Mouse (Mus musculus) left cerebral cortex, postnatal 14 days (tissue): ENCODE measurements around the gene Stx12. TPM values are rescaled to one million over a fixed set of nuclear protein-coding genes. Genes with fewer than 3 reads are reported as not detected.
"Not testable (repeated sequence)": the region's sequence is repeated elsewhere in the genome, so short reads cannot be mapped to it uniquely, and the experiment has no call there.

Source experiments
- DNase-seq, 2 experiments: peaks; one replicate each; pipeline ENCODE4 v3.0.0; 2021 to 2022; ENCODE audit warnings: low spot score in 2 of 2, mixed read lengths in 1 of 2
- intact Hi-C: fragments of 180-260 bp; cut with DNase I; formaldehyde crosslinking; loops from one replicate; pipeline ENCODE4 v1.15.1; 2025
- long read RNA-seq, 2 experiments: library from polyadenylated mRNA; stranded (forward); transcript quantifications; one replicate each; pipeline ENCODE4 v2.0.0; 2021
- total RNA-seq, 2 experiments: library from RNA; stranded (reverse); gene quantifications; 2 replicates each; pipeline ENCODE4 v1.2.3; 2021

The Stx12 gene
- total RNA-seq = 100 to 1,000 TPM in 1 of 2 experiments, 10 to 100 TPM in 1; 96.2 to 104 TPM
- long read RNA-seq, experiment 1, transcript Stx12-201 (9 exons, 2,934 nt) = major isoform, 138 of 147 reads
- long read RNA-seq, experiment 1, partial matches to known transcripts = 3 of 147 reads
- long read RNA-seq, experiment 1, other reads (novel, unspliced or antisense) = 6 of 147 reads
- long read RNA-seq, experiment 2, transcript Stx12-201 (9 exons, 2,934 nt) = major isoform, 100 of 106 reads
- long read RNA-seq, experiment 2, partial matches to known transcripts = 5 of 106 reads
- long read RNA-seq, experiment 2, other reads (novel, unspliced or antisense) = 1 of 106 reads

DNA sequence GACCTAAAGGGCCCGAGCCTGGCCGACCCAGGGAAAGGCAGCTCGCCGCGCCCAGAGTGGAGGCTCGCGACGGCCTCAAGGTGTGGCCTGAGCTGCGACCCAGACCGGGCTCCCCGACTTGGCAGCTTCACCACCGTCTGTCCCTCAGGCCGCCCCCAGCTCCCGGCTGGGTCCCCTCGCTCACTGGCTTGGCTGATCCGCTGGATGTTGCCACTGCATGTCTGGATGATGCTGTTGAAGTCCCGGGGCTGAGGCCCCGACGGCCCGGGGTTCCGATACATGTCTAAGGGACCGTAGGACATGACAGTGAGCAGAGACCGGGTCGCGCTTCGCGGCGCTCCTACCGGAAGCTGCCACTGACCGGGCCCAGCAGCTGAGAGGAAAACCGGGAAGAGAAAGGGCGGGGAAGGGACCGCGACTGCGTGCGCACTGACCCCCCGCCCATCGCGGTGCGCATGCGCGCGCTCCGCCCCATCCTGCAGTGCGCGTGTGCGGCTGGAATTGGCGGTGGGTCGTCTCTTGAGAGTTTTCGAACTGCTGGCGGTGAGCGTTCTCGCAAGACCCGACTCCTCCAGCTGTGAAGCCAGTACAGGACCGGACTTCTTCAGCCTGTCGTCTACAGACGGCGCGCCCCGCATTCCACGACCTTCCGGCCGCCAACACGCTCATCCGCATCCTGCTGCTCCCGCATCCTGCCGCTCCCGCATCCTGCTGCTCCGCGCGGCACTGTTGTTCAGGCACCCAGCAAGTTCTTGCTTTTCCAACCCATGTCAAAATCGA lies at the start of gene Stx12:
Gene Stx12, minus strand, starts transcription at position 446 of the 780 bp plus-strand sequence.
- peak; percentile 86 to 90 for DNase-seq
- intact Hi-C loops = no loop called here

- intact Hi-C loops = no loop called here
- DNase-seq = no peak
Measured at GRCm38 (mm10) chr4:132932752-132933404, 48.6 kb upstream of the Stx12 start.

DNA sequence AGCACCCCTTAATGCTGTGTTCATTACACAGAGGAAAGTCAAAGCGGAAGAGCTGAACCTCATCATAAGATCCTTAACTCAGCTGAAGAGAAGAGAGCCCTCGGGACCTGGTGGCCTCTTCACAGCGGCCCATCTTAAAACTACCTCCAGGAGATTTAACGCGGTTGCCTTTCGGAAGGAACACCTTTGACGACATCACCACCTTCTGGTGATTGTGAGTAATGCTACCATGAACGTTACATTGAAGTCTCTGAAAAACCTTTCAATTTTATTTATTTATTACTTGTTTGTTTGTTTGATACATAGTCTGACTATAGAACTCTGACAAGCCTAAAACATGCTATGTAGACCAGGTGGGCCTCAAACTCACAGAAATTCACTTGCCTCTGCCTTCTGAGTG lies 46.5 kb upstream of the Stx12 start:
- intact Hi-C loops = no loop called here
- peak in 1 of 2 experiments; percentile 66 for DNase-seq

DNA sequence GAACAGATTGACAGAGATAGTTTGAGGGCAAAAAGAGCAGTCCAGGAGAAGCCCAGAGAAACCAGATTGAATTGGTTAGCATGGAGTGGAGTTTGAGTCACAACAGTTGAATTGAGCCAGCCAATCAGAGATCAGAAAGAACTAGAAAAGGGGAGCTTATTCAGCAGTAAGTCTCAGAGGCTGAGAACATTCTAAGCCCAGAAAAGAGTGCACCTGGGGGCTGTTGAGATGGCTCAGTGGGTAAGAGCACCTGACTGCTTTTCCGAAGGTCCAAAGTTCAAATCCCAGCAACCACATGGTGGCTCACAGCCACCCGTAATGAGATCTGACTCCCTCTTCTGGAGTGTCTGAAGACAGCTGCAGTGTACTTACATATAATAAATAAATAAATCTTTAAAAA lies 42.2 kb upstream of the Stx12 start:
- intact Hi-C loops = loop anchor here (5.0 kb wide), 1 partner anchor 149 kb away; no protein-coding TSS in a partner anchor
- not testable (repeated sequence) for DNase-seq

DNA sequence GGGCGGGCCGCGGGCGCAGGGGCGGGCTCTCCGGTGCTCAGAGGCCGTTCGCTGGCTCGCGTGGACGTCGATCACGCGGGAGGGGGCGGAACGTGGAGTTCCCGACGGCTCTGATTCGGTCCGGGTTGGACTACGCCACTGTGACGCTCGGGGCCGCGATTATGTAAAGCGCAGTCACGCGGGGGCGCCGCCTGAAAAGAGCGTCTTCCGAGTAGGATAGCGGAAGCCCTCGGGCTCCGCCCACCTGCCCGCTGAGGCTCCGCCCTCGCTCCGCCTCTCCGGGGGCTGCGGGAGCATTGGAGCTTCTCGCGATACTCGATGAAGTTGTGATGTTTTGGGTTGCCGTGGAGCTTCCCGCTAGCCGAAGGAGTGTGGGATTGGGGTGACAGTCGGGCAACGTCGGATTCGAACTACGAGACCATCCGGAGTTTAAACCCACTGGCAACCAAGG lies 38.3 kb upstream of the Stx12 start, which contains the start of gene Fam76a:
Gene Fam76a, minus strand, starts transcription at position 1 of the 451 bp plus-strand sequence.
- intact Hi-C loops = loop anchor here (5.0 kb wide), 1 partner anchor 80 kb away; the partner anchor contains the start of gene Ppp1r8
- DNase-seq = peak; percentile 100

DNA sequence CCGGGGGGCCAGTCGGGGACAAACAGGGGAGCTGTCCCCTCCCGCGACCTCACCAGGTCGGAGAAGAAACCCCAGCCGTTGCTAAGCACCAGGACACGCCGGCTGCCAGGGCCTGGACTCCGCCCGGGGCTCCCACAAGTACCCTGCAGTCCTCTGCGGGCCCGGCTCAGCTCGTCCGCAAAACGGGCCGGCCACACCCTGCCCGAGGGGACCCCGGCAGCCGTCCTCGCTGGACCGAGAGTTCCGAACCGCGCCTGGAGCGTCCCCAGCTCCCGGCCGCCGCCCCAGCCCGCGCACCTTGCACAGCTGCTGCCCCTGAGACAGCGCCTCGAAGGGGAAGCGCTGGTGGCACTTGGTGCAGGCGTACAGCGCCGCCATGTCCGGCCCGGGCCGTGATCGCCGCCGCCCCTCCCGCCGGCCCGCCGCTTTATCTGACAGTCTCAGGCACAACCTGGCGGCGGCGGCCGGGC lies 37.8 kb upstream of the Stx12 start:
- DNase-seq = no peak
- intact Hi-C loops = loop anchor here (5.0 kb wide), 1 partner anchor 80 kb away; the partner anchor contains the start of gene Ppp1r8

- no peak for DNase-seq
- intact Hi-C loops = loop anchor here (5.0 kb wide), 1 partner anchor 79 kb away; the partner anchor contains the start of gene Ppp1r8
Measured at GRCm38 (mm10) chr4:132921488-132921887, 37.2 kb upstream of the Stx12 start.

DNA sequence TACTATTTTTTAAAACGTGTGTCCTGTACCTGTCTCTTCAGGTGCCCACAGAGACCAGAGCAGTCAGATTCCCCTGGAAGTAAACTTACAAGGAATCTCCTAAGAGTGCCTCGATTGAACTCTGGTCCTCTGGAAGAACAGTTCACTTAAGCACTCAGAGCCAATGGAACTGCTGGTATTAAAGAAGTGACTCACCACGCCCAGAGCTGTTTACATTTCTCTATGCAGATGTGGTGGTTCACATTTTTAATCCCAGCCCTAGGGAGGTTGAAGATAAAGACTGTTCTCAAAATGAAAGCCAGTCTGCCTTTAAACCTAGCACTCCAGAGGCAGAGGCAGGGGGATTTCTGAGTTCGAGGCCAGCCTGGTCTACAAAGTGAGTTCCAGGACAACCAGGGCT lies 35.9 kb upstream of the Stx12 start:
- no peak for DNase-seq
- intact Hi-C loops = loop anchor here (5.0 kb wide), 1 partner anchor 78 kb away; the partner anchor contains the start of gene Ppp1r8

- intact Hi-C loops, DNase-seq: not testable (repeated sequence)
Measured at GRCm38 (mm10) chr4:132918493-132918892, 34.2 kb upstream of the Stx12 start.

- intact Hi-C loops = no loop called here
- DNase-seq = no peak
Measured at GRCm38 (mm10) chr4:132912156-132912555, 27.8 kb upstream of the Stx12 start.

- no peak for DNase-seq
- intact Hi-C loops = no loop called here
Measured at GRCm38 (mm10) chr4:132905843-132906360, 21.6 kb upstream of the Stx12 start.

GRCm38 (mm10) chr4:132904765-132905309 lies 20.5 kb upstream of the Stx12 start:
- intact Hi-C loops = no loop called here
- DNase-seq = no peak

DNA sequence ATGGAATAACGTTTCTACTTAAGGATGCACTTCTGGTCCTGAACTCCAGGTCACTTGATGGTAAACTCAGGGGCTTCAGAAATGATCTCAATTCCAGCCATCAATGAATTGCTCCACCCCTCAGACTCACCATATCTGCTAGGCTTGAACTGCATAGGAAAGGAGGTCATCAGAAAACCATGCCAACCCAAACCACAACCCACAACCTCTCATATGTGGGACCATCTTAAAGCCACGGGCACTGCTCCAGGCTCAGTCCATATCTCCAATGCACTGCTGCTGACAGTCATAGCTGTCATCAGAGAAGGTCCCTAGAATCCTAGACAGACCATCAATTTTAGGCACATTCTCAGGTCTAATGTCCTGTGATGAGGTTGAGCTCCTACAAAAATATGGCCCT lies 19.8 kb upstream of the Stx12 start:
- intact Hi-C loops = no loop called here

DNA sequence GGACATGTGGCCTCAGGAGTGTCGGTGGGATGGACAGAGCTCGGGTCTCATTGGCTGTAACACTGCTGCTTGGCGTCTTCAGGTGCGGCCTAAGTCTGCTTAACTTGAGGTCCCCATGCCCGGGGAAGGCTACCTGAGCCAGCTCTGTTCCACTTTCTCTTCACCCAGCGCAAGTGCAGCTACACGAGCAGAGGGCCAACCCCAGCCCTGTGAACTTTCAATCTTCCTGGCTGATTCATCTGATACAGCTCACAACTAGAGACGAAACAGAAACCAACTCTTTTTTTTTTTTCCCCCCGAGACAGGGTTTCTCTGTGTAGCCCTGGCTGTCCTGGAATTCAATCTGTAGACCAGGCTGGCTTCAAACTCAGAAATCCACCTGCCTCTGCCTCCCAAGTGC lies 13.9 kb upstream of the Stx12 start:
- DNase-seq = no peak
- intact Hi-C loops = no loop called here

More for the DNA sequence above, 19.8 kb upstream of the Stx12 start:
- no peak for DNase-seq

GRCm38 (mm10) chr4:132894402-132894801 lies 10.1 kb upstream of the Stx12 start:
- intact Hi-C loops = no loop called here
- peak; percentile 25 to 48 for DNase-seq

DNA sequence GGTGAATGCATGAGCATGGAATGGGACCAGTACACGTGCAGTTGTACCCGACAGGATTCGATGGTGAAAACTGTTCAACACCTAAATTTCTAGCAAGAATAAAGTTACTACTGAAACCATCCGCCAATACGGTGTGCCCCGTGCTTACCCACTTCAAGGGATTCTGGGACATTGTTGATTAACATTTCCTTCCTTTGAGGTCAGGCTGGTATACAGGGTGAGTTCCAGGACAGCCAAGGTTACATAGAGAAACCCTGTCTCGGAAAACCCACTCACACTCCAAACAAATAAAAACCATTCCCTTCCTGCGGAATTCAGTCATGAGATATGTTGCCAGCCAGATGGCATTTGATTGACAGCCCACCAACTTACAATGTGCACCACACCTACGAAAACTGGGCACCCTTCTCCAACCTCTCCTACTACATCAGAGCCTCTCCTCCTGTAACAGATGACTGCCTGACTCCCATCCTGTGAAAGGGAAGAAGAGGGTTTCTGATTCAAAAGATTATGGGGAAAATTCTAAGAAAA lies 600 bp upstream of the Stx12 start:
- intact Hi-C loops = no loop called here
- no peak for DNase-seq

DNA sequence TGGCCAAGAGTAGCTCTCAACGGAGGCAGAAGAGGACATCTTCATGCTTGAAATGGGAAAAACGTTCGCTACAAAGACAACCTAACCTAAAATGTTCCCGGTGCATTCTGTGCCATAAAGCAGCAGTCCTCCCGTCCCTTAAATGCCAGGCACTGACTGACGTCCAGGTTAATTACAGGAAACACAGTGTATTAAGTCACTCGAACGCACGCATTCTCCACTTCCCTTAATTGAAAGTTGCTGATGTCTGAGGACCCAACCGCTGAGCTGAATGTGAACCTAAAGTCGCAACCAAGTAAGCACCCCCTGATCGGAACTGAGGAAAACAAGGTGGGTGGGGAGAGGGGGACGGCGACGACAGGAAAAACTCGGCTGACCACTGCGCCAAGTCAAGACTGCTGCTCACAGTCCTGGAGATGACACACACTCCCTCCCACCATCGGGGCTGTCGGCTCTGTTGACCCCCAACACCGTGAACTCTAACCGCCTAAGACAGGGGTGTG lies 697 bp downstream of the Stx12 start:
- intact Hi-C loops = no loop called here
- DNase-seq = no peak

- intact Hi-C loops = no loop called here
- no peak for DNase-seq
Measured at GRCm38 (mm10) chr4:132874363-132875097, 9.8 kb downstream of the Stx12 start.
